Mouse (Mus musculus) adipocyte (in vitro differentiated cells): Measurements from ENCODE around the gene Pik3ca.

Experiments used
- DNase-seq: peaks from one replicate; pipeline ENCODE4 v3.0.0-alpha.2; 2016; ENCODE audit warnings: low spot score

Gene Pik3ca

DNA sequence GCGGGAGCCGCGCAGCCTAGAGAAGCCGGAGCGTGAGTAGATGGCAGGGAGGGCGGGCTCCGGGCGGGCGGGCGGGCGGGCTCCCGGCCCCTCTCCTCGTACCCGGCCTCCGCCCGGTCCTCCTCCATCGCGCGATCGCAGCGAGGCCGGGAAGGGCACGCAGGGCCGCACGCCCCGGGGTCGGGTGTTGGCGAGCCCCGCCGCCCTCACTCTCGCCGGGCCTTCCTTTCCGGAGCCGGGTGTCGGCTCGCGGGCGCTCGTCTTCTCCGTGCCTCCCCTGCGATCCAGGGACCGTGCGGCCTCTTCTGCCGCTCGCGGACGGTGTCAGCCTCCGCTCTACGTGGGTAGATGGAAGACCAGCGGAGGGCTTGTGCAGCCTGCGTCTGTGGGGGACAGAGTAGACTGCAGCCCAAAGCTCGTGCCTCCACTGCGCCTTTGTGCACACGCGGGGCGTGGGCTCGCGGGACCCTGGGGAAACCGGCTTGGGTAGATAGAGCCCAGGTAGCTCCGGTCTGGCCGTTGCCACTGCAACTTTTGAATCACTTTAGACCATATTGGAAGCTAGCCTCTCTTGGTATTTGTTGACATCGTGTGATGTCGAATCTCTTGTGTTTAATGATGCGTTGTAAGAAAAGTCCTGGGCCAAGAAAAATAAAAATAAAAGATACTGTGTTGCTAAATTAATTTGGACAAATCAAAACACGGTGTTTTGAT, at the start of gene Pik3ca:
Pik3ca (plus strand) TSS at position 211 of the 714 bp plus-strand sequence.
- DNase-seq: peak; percentile 63

GRCm38 (mm10) chr3:32347881-32348280, 49.6 kb upstream of the Pik3ca start:
- DNase-seq: peak; percentile 29

DNA sequence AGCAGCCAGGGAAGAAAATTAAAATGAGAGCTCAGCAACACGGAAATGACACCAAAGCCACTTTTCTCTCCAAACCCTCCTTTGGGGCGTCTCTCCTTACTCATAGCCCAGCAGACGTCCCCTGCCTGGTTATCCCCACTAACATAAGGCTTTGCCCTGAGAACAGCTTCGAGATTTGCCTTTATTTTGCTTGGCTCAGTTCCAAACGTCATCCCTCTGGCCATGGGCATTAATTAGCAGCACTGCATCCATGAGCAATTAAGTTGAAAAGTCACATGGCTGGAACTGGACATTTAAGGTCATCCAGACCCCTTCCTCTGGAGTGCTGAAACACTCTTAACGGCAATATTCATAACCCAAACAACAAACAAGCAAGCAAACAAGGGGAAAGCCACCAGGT, 36.2 kb upstream of the Pik3ca start:
- no peak for DNase-seq

GRCm38 (mm10) chr3:32364195-32364594, 33.3 kb upstream of the Pik3ca start:
- no peak for DNase-seq

DNA sequence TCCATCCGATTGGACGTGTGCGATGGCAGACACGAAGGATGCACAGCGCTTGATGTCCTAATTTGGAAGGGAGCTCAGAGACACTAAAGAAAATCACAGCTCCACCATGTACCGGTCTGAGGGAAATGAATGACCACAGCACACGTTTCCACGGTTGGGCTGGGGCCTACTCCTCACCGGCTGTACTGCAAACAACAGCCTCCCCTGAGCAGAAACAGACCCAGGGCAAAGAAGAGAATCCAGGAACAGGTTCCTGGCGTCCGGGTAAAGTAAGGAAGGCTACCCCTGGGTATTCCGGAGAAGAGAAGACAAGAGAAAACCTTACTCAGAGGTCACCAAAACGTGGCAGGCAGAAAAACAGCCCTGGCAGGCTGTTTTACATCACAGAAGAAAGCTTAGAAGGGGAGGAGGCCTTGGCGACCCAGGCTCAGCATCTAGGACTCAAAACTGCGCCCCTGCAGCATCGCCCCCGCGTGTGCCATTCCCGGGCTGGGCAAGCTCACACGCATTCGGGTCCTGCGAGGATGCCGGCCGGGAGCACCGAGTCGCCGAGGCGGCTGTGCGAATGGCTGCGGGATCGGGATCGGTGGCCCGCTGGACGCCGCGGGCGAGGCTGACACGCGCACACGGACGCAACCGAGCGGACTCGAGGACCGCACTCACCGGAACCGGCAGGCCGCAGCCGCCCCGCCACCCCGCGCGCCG, 32.5 kb upstream of the Pik3ca start:
- peak; percentile 47 for DNase-seq

DNA sequence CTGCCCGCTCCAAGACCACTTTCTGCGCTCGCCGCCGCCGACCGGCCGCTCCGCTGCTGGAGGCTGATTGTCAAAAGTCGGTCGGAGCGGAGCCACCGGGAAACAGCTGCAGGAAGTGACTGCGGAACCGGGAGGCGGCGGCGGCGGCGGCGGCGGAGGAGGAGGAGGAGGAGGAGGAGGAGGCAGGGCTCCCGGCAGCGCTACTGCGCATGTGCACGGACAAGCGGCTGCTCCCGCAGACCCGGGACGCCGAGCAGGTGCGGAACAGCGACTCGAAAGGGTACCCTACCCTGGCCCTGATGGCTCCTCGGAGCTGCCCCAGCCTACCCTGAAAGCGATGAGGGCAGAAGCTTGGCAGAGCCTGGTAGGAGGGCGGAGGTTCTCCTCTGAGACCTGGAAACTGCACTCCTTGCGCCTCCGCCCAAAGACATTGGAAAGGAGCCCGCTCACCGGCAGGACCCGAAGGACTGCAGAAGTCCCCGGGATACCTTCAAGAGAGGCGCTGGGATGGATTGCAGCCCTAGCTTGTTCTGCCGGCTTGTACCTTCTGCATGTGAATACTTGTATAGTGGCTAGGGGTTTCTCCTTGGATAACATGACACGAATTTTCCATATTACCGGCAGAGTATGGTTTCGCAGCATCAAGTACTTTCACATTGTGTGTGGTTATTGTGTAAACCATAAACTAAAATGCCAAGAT, 31.8 kb upstream of the Pik3ca start, which contains the start of gene Zmat3:
Zmat3 (minus strand) TSS at position 469 of the 700 bp plus-strand sequence.
- peak; percentile 74 for DNase-seq

- DNase-seq: no peak
Observed at GRCm38 (mm10) chr3:32366246-32366734, 31.2 kb upstream of the Pik3ca start.

- no peak for DNase-seq
Observed at GRCm38 (mm10) chr3:32367516-32367915, 30.0 kb upstream of the Pik3ca start.

GRCm38 (mm10) chr3:32371957-32372356, 25.5 kb upstream of the Pik3ca start:
- DNase-seq: no peak

DNA sequence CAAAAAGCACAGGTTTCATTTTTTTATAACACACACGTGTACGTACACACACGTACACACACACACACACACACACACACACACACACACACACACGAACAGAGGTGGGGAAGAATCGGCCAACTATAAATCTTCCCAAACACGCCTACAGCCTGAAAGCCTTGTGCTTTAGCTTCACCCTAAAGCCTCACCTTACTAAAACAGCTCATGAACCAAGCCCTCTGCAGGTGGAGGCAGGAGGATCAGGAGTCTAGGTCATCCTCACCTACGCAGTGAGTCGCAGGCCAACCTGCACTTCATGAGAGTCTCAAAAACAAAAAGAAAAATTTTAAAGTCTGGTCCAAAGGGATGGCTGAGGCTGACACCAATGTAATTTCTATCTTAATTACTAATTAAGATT, 25.0 kb upstream of the Pik3ca start:
- no peak for DNase-seq

GRCm38 (mm10) chr3:32373236-32373635, 24.2 kb upstream of the Pik3ca start:
- DNase-seq: no peak

GRCm38 (mm10) chr3:32379891-32380290, 17.6 kb upstream of the Pik3ca start:
- DNase-seq: no peak

GRCm38 (mm10) chr3:32381556-32381955, 15.9 kb upstream of the Pik3ca start:
- DNase-seq: no peak

DNA sequence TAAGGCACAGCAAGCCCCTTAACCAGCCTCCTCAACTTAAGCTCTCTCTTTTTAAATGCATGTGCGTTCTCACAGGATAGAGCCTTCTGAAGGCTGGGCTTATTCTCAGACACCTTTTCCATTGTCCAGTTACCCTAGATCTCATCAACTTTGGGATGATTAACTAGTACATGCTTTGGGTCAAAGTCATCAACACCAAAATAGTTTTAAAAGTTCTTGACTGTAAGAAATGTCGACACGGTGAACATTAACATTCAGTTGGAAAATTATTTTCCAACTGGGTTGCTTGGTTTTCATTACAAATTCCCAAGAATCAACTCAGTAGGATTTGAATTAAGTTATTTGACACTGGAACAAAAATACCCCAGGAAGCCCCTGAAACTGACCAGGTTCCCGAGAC, 4.6 kb upstream of the Pik3ca start:
- no peak for DNase-seq

- DNase-seq: no peak
Observed at GRCm38 (mm10) chr3:32393986-32394385, 3.5 kb upstream of the Pik3ca start.

DNA sequence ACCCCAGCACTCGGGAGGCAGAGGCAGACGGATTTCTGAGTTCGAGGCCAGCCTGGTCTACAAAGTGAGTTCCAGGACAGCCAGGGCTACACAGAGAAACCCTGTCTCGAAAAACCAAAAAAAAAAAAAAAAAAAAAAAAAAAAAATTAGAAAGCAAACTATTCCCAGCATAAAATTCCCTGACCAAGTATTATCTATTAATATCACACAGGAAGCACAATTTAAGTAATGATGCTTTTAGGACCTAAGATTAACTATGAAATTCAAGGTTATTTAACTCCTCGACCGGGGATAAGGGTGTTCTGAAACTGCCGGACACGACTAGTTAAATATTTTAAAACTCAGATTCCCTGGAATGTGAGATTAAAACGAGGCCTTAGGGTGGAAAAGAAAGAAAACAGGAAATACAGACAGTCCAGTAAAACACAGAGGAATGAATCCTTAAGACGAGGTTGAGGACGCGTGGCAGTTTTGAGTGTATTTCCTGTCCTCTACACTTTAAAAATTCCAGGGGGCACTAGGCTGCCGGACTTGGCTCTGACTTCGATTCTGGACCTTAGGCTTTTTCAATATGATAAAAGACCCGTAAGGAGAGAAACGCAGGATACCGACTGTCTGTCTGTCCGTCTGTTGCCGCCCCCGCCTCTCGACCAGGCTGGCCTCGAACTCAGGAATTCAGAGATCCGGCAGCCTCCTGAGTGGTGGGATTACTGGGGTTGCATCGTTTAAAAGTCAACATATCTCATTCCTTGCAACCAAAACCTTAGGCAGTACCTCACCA, 1.5 kb upstream of the Pik3ca start:
- peak; percentile 55 for DNase-seq

DNA sequence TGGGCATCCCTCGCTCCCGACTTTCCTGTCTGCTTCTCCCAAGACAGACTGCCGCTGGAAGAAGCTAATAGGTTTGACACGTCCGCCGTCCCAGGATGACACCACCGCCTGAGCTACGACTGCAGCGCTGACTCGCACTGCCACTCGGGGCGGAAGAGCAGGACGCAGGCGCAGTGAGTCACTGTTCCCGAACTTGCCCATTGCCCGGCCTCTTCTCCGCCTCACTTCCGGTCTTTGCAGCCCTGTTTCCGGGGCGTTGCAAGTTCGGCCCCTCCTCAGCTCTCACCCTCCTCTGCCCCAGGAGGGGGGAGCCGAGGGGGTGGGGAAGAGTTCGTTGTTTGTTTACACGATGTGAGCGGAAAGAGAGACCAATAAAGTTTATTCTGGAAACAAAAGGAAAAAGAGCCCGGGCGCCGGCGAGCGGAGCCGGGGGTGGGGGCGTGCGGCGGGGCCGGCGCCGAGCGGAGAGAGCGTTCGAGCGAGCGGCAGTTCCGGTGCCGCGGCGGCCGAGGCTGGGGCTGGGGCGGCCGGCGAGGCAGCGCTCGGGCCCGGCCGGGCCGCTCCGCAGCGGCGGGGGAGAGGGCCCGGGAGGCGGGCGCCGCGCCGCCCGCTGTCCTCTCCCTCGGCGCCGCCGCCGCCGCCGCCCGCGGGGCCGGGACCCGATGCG, 544 bp upstream of the Pik3ca start:
- peak; percentile 100 for DNase-seq

- DNase-seq: no peak
Observed at GRCm38 (mm10) chr3:32398175-32398538, 686 bp downstream of the Pik3ca start.

- DNase-seq: no peak
Observed at GRCm38 (mm10) chr3:32398623-32399022, 1.2 kb downstream of the Pik3ca start.

DNA sequence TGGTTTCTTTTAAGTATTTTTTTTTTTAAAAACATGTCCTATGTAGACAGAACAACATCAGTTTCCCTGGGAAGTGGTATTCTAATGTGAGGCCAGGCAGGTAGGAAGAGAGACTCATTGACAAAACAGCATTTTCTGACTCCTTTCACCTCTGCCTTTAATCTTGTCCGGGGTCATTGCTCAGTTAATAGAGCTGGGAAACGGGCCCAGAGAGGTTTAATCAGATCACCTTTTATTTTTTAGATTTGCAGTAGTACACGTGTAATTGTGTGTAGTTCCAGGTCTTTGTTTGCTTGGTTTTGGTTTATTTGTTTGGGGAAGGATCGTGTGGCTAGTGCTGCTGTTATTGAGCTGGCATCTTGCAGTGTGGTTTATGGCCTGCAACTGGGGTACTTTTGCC, 1.9 kb downstream of the Pik3ca start:
- DNase-seq: no peak

DNA sequence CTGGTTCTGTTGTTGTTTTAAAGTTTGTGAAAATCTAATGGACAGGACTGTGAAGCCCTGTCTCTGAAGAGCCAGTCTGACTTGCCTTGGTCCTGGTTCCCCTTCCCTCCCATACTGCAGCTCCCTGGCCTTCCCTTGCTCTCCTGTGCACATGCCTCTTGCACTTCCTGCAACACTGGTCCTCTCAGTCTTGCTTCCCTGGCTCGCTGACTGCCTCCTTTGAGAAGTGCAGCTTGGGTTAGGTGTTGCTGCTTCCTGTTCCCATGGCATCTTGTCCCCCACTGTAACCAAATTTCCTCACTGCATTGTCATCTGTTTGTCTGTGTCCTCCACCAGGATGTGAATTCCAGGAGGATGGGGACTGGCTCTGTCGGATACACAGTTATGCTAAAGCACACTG, 2.5 kb downstream of the Pik3ca start:
- DNase-seq: no peak
